Mouse (Mus musculus): ENCODE results near the gene Kcnip2.
"Not testable (repeated sequence)": the region's sequence is repeated elsewhere in the genome, so short reads cannot be mapped to it uniquely, and the experiment has no call there.

Gene Kcnip2

DNA sequence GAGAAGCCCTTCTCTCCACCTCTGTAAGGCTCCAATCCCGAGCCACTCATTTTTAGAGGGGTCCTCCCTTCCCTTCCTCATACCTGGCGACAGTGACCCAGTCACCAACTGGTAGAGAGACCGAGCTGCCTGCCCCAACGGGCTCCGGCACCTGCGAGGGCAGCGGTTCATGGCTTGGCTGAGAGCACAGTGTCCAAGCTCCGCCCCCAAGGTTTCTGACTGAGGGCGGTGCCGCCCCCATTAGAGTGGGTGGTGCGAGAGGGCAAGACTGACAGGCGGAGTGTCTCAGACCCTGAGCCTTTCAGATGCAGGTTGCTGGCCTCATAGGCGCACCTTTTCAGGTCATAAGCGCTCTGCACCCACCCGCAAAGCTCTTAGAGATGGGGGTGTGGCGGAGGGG, 3.7 kb downstream of the Kcnip2 start:
- no peak for DNase-seq (ENCODE audit: low read depth, low spot score)

DNA sequence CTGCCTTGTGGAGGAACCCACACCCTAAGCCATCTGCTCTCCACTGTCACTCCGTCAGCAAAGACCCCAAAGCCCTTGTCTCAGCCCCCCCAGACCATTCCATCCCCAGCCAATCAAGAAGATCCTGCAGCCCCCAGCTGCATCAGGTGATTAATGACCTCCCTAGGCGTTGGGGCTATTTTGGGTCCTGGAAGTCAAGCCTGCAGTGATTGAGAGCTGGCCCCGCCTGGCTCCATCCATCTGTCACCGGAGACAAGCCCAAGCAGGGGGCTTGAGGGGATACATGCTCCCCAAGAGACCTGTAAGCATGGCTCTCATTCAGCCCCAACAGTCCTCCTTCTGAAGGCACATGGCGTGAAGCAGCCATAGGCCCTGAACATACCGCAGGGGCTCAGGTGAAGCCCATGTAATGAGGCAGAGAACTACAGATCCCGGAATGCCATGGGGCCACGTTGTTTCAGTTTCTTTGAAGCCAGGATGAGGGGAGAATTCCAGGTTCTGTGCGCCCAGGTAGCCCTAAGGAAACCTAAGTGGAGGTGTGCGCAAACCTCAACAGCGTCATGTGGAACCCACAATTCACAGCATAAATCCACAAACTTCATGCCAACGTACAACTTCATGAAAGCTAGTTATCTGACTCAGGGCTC, 4.7 kb downstream of the Kcnip2 start:
- no peak for DNase-seq (ENCODE audit: low read depth, low spot score)

DNA sequence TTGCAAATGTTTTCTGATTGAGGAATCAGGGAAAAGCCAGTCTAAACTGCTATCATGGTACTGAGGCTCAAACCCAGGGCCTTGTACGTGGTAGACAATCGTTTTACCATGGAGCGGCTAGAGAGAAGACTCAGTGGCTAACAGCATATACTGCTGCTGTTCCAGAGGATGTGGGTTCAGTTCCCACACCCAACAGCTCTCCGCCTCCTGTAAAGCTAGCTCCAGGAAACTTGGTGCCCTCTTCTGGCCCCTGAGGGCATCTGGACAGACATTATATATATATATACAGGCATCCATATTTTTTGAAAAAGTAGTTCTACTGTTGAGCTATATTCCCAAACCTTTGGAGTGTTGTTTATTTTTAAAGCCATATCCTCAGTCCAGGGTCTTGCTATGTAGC, 8.1 kb downstream of the Kcnip2 start:
- DNase-seq (ENCODE audit: low read depth, low spot score) = no peak

DNA sequence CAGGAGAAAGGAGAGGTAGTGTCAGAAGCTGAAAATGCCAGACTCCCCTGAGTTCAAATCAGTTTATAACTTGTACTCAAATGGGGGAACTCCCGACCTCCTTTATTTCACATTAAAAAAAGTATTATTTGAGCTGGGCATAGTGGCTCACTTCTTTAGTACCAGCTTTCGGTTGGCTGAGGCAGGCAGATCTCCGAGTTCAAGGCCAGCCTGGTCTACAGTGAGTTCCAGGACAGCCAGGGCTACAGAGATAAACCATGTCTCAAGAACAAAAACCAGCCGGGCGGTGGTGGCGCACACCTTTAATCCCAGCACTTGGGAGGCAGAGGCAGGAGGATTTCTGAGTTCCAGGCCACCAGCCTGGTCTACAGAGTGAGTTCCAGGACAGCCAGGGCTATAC, 10.0 kb downstream of the Kcnip2 start:
- DNase-seq (ENCODE audit: low read depth, low spot score) = not testable (repeated sequence)

DNA sequence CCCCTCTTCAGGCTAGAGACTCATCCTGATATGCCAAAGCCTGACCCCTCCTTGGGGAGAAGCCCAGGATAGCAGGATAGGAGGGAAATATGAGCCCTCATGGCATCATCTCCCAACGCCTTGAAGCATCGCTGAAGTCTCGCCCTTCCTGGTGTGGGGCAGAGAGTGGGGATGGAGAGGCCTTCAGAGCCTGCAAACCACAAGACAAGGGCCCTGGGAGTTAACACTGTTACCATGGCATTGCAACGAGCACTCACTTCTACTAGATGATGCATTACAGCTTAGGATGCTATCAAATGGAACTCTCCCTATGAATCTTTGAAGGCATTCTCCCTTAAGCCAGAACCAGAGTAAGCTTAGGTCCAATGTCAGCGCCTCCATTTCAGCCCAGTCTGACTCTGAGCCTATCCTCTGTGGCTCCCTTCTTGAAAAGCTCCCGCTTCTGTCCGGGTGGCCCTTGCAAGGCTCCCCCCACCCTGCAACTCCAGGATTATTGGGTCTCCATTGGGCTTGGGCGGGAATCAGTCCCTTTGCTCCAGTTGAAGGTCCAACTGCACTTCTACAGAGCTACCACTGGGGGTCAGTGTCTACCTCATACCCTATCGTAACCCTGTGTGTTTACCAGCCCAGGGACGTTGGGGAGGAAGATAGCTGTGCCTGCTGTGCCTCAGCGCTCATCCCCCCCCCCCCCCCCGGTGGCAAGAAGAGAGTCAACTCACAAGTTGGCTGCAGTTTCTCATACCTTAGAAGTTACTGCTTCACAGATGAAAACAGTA, 11.1 kb downstream of the Kcnip2 start:
- DNase-seq (ENCODE audit: low read depth, low spot score) = peak; percentile 47

DNA sequence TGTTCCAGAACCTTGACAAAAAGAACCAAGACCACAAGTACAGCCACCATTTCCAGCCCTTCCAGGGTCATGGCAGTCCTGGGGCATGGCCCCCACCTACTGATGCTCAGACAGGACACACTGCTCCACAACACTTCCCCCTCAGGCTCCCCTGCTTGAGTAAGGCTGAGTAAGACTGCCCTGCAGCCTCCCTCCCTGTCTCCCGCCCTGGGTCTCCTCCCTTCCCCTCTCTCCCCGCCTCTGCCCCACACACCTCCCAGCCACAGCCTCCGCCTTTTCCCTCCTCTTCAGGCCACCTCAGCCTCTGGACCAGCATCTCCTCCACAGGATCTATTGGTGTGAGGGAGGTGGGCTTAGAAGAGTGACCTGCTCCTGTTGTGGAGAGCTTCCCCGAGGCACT, 12.5 kb downstream of the Kcnip2 start:
- DNase-seq (ENCODE audit: low read depth, low spot score) = no peak

DNA sequence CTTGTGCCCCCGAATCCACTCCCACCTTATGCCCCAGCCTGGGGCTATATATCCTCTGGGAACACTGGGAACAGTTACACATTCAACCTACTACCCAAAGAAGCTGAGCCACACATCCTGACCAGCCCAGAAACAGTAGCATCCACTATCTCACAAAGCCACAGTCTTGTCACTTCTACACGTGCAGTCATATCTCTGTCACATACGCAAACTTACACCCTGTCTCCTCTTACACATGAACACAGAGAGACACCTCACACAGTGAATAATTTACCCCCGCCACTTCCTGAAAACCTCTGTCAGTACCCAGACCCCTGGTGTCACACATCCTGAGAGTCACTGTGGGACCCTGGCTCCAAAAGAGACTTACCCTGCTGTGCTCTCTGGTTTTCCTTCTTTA, 13.2 kb downstream of the Kcnip2 start:
- DNase-seq (ENCODE audit: low read depth, low spot score) = no peak

DNA sequence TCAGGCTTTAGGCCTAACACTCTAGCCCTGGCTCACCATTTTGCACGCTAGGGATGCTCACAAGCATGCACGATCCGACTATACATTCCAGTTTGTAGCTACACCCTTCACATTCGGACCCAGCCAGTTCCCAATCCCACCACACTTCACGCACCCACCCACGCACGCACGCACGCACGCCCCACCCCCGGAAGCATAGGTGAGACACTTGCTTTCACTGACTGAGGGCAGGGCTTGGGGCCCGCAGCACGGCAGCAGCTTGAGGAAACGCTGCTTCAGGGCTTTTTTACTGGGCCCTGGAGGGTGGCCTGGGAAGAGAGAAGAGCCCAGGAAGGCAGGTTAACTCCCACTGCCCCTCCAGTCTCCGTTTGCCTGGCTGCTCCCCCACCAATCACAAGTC, 19.0 kb downstream of the Kcnip2 start:
- no peak for DNase-seq (ENCODE audit: low read depth, low spot score)

DNA sequence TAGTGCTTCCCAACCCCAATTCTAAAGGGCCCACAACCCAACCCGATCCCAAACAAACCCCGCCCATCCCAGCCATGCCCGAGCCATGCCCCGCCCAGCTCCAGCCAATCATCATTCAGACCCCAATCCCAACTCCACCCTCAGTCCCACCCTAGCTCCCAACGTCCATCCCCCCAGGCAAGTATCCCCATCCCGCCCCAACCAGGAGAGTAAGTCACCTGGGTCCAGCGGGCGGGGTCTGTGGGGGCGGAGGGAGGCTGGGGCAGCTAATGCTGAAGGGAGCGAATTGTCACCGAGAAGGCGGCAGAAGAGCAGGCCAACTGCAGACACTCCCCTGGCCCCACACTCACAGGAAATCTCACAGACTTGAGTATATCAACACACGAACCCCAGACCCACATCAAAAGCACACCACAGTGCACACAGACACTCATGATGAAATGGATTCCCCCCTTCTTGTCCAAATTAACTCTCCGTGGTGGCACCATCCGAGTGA, 19.8 kb downstream of the Kcnip2 start:
- no peak for DNase-seq (ENCODE audit: low read depth, low spot score)

DNA sequence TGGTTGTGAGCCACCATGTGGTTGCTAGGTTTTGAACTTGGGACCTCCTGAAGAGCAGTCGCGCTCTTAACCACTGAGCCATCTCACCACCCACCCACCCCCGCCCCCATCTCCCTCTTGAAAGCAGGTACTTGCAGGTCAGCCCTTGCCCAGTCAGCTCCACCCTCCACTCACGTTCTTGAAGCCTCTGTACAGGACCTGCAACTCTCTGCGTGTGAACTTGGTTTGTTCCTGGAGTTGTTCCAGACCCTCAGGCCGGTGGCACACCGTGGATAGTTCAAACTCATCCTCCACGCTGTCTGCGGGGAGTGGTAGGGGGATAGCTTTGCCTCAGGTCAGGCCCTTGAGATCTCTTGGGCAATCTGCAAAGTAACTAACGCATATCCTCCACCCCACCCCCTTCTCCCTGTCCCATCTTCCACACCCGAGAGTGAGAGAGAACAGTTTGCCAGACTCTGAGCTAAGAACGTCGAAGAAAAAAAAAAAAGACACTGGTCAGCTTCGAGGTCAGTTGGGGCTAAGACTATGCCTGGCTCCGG, 20.4 kb downstream of the Kcnip2 start:
- no peak for DNase-seq (ENCODE audit: low read depth, low spot score)

DNA sequence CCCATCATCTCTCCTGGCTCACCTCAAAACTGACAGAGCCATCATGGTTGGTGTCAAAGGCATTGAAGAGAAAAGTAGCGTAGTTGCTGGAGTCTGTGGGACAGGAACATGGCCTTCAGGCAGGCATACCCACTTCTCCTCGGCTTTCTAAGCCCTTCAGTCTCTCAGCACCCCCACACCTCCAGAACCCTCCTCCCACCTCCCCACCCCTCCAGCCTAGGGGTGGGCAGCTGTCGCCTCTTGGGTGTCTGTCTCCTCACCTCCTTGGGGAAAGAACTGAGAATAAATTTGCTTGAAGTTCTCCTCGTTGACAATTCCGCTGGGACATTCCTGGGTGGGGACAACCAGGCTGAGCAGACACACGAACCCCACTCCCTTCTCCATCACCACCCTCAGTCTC, 21.1 kb downstream of the Kcnip2 start:
- DNase-seq (ENCODE audit: low read depth, low spot score) = no peak

DNA sequence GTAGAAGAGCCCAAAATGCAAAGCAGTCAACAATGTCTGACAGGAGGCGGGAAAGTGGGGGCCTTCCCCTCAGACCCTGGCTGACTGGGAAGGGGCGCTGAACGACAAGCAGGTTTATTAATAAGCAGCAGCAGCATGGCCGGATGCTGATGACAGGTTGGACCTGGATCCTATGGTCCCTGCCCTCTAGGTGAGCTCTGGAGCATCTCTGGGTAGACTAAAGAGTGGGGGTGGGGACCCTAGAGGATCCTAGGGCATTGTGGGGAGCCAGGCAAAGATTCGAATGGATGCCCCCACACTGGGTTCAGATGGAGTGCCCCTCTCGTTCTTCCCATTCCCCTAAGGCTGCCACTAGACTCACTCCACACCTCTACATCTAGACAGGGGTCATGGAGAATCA, 23.5 kb downstream of the Kcnip2 start:
- no peak for DNase-seq (ENCODE audit: low read depth, low spot score)

DNA sequence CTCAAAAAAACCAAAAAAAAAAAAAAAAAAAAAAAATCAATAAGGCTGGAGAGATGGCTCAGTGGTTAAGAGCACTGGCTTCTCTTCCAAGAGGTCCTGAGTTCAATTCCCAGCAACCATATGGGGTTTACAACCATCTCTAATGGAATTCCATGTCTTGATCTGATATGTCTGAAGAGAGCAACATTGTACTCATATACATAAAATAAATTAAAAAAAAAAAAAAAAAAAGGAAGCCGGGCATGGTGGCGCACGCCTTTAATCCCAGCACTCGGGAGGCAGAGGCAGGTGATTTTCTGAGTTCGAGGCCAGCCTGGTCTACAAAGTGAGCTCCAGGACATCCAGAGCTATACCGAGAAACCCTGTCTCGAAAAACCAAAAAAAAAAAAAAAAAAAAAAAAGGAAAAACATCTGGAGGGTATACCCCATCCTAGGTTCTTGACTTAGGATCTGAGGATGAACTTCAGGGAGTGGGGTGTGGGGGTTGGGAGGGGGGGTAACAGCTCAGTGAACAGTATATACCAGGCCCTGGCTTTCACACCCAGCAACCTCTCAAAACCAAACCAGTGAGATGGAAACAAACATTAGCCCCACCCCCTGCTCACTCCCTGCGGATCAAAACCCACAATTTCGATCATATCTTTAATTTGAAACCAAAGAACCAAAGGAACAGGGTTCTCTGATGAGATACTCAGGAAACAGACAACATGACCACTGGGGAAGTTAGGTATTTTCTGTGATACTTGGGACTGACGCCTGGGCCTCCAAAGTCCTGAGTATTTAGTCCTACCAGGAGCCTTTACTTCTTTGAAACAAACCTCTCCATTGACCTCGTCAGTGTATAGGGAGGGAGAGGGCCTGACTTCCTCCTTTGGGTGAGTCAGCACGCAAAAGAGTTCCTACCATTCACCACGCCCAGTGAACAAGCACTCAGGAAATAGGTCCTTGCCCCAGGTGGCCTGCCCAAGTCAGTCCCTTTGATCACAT, 25.7 kb downstream of the Kcnip2 start:
- DNase-seq (ENCODE audit: low read depth, low spot score) = no peak

DNA sequence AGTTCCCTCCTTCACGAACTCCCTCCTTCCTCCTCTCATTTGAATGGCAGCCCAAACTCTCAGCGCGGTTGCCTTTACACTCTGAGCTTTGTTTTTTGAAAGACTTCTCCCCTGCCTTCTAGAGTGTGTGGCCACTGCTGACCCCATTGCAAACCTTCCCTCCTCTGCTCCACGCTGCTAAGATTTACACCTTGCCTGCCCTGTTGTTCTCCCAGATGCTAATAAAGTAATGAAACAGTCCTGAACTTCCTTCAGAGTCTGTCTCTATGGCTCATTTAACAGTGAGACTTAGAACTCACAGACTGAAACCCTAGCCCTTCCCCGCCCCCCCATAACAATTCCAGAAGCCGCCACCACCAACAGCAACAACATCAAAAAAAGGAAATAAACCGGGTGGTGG, 26.5 kb downstream of the Kcnip2 start:
- DNase-seq (ENCODE audit: low read depth, low spot score) = no peak

DNA sequence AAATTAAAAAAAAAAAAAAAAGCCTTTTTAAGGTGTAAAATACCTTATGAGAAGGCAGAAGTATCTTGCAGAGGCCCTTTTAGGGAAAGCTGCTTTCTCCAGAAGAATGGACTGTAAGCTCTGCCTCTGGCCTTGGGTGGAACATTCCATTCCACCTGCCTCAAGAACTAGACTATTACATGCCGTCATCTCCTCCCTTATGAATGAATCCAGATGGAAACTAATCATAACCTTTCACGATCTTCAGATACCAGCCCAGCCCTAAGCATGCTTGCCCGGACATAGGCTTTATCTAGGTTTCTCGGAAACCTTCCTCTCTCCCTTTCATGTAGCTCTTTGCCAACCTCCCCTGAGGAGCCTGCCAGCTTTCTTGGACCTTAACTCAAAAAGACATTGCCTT, 27.5 kb downstream of the Kcnip2 start:
- no peak for DNase-seq (ENCODE audit: low read depth, low spot score)

DNA sequence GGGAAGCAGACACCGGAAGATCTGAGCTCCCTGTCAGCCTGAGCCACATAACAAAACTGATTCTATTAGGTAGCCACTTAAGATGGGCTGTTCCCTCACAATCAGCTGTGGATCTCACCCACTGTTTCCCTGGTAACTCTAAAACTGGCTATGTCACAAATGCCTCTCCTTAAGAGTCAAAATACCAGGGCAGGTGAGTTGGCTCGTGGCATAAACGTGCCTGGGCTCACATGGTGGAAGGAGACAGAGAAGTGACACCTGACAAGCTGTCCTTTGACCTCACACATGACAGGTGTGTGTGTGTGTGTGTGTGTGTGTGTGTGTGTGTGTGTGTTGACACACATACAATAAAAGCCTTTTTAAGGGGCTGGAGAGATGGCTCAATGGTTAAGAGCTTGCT, 28.4 kb downstream of the Kcnip2 start:
- no peak for DNase-seq (ENCODE audit: low read depth, low spot score)

DNA sequence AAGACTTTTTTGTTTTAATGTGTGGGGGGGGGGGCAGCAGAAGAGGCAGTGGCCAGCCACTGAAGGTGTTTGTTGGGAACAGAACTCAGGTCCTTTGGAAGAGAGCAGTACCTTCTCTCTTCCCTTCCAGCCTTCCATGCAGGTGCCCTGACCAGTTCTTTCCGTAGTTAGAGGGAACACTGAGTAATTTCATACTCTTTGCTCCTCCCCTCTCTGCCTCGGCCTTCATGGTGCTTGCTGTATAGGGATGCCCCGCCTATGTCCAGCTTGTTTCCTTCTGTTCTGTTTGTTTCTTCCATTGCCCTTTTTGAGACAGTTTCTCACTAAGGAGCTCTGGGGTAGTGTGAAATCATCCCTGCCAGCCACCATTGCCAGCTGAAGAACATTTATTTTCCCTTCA, 30.4 kb downstream of the Kcnip2 start:
- no peak for DNase-seq (ENCODE audit: low read depth, low spot score)

DNA sequence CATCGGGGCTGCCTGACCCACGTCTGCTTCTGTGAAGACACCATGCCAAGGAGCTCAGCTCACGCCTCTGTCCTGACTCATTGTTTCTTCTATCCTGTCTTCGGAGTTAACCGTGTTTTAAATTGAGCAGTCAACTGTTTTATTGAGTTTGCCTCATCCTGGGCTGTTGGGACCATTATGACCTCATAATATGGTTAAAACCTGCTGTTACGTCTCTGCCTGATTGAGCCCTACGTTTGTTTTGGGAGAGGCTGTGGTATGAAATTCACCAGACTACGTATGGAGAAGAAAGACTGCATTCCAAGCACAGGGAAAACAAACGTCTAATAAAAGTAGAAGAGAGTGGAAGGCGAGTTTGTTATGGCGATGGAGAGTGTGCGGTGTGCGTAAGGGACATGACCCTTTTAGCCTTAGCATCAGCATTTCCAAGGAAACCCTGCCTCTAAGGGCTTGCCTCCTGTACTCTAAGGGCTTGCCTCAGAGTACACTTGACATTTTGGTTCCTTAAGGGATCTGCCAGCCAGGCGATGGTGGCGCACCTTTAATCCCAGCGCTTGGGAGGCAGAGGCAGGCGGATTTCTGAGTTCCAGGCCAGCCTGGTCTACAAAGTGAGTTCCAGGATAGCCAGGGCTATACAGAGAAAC, 31.8 kb downstream of the Kcnip2 start:
- no peak for DNase-seq (ENCODE audit: low read depth, low spot score)

DNA sequence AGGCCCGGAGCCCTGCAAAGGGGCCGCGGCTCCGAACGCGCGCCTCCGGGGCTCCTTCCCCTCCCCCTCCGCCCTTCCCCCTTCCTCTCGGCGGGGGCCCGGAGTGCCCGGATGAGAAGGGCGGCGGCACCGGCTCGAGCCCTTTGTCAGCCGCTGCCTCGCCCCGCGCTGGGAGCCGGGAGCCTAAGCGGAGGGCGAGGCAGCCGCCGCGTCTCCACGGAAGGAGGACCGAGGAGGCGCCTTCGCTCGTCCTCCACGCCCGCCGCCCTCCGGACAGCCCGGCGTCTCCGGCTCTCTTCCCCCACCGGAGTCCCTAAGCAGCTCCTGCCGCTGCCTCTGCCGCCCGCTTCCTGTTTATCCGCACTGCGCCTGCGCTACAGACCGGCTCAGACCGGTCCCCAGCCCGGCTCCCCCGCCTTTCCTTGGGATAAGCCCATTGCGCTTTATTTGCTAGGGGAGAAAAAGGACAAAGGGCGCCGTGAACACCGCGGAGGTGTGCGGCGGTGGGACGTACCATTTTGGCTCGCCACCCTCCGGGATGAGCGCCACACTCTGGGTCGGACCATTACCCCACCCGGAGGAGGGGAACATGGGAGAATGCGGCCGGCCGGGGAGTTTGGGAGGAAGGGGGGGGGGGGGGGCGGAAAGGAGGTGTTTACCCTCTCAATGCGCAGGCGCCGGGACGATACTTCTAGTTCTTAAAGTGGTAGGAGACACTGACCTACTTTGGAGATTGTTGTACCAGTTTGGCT, 32.5 kb downstream of the Kcnip2 start, which contains the start of gene Mgea5:
Gene Mgea5 (minus strand): TSS at position 657 of the 752 bp plus-strand sequence.
- peak; percentile 99 for DNase-seq (ENCODE audit: low read depth, low spot score)

DNA sequence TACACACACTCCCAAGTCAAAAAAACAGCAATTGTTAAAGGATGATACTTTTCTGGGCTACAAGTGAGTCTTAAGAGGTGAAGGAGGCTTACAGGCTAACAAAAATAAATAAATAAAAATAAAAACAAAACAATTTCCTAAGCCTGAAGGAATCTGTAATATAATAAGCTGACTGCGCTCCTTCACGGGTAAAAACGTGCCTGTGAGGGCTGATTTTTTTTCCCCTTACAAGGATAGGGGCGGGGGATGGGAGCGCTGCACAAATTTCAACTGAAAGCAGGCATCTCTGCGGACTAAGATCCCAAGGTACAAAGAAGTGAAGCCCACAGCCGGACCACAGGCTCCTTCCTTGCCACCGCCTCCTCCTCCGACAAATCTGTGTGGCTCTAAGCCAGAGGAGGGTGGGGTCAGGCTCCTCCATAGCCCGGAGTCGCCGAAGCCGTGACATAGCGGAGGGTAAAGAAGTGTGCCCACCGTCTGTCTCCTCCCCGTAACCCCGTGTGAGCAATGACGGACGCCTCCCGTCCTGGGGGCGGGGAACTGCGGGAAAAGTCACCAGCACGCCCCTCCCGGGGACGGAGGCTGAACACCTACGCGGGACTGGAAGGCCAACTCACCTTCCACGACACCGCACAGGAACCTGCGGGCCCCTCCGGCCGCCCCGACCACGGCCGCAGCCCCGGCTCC, 33.4 kb downstream of the Kcnip2 start:
- peak; percentile 63 for DNase-seq (ENCODE audit: low read depth, low spot score)
